Mouse (Mus musculus) layer of hippocampus, adult 2 months (tissue): ENCODE data around the gene Yap1. TPM values are rescaled to one million over a fixed set of nuclear protein-coding genes. Genes with fewer than 3 reads are reported as not detected.

Experiments used
- DNase-seq, 2 experiments: peaks; one replicate each; pipeline ENCODE4 v3.0.0; 2022; ENCODE audit warnings: low spot score in 2 of 2
- H3K27ac ChIP-seq: fragments of 200-600 bp; 2 replicates; pipeline ENCODE4 v1.8.1; 2022
- H3K4me3 ChIP-seq: fragments of 200-600 bp; 2 replicates; pipeline ENCODE4 v1.8.1; 2022; ENCODE audit warnings: mild to moderate bottlenecking
- CTCF ChIP-seq: fragments of 200-600 bp; conservative IDR thresholded peaks from 2 replicates; pipeline ENCODE4 v1.8.1; 2022; ENCODE audit warnings: antibody characterized with exemption, mild to moderate bottlenecking, moderate library complexity
- total RNA-seq, 2 experiments: library from RNA; stranded (reverse); gene quantifications; 2 replicates each; pipeline ENCODE4 v1.2.3; 2021

Gene Yap1
- total RNA-seq, 2 experiments from 2014 or later: 15.7 to 17.7 TPM

GRCm38 (mm10) chr9:7891177-7891576 lies 113.2 kb downstream of the Yap1 start:
- no peak for TF ChIP-seq CTCF
- DNase-seq: no peak
- no peak overlapping the region for H3K4me3 ChIP-seq
- H3K27ac ChIP-seq: no peak overlapping the region

- TF ChIP-seq CTCF: no peak
- Histone ChIP-seq H3K4me3 (no peak overlapping the region), H3K27ac (no peak overlapping the region)
- no peak for DNase-seq
These were observed 120.0 kb downstream of the Yap1 start for GRCm38 (mm10) chr9:7884346-7884745.

- TF ChIP-seq CTCF: no peak
- H3K4me3 ChIP-seq: no peak overlapping the region
- no peak overlapping the region for H3K27ac ChIP-seq
- no peak for DNase-seq
These were observed 122.0 kb downstream of the Yap1 start for GRCm38 (mm10) chr9:7882304-7882865.

Other genes starting within 250 kb of the Yap1 start
- 10 to 100 TPM in 1 of 2 experiments, 1 to 10 TPM in 1; 9.9 to 11.1 TPM for gene Tmem123, start 240.6 kb downstream of the Yap1 start, total RNA-seq
- 10 to 100 TPM; 32.7 to 37.6 TPM for gene Birc2, start 167.5 kb downstream of the Yap1 start, total RNA-seq
- gene Birc3, start 131.4 kb downstream of the Yap1 start, total RNA-seq: 1 to 10 TPM; 1.1 to 3.0 TPM
- 10 to 100 TPM; 10.8 to 13.3 TPM for gene Cfap300, start 38.2 kb upstream of the Yap1 start, total RNA-seq
- 10 to 100 TPM; 15.0 to 17.0 TPM for gene Cep126, start 129.7 kb upstream of the Yap1 start, total RNA-seq